Mouse (Mus musculus) brain, adult 2 months (tissue): ENCODE data around the gene Taf4.

ENCODE experiments used
- DNase-seq: peaks from one replicate; pipeline ENCODE4 v3.0.0; 2011; ENCODE audit warnings: low read depth, low spot score

Taf4 gene

GRCm38 (mm10) chr2:179862676-179863075 lies 113.8 kb downstream of the Taf4 start:
- DNase-seq = no peak
